Mouse (Mus musculus): ENCODE measurements around the gene Dnah8.

DNA sequence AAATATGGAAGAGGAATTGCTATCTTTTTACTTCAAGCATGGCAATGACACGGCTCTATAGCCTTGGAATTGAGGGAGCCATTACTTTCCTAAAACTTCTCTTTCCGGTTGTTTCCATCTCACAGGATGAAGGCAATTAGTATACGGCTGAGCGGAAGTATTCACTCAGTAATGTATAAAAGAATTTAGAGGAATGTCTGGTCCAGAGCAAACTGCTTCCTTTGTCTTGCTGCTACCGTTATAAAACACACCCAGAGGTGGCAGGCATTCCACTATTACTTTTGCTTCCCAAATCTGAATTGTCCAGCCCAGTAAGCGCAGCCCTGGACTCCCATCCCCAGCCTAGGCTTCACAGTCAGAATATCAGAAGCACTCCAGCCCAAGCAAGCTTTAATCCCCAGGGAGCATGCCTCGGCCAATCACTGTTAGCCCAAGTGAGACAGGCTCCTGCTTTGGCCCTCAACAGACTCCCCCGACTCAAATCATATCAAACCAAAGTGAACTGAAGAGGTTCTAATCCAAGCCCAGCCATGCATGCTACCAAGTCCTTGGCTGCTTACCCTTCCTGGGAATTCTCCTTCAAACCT lies 16.2 kb upstream of the Dnah8 start:
- TF ChIP-seq POLR2A (IDR thresholded peaks at IDR 0.05; ENCODE audit: borderline replicate concordance, extremely low read depth, insufficient read depth, insufficient read length, poor library complexity, severe bottlenecking) = no peak
- TF ChIP-seq CTCF (IDR thresholded peaks at IDR 0.05; ENCODE audit: borderline replicate concordance, extremely low read depth, insufficient read depth, insufficient read length) = no peak
